9 mouse cellular contexts compared by ENCODE assay signal in the genomic region with DNA sequence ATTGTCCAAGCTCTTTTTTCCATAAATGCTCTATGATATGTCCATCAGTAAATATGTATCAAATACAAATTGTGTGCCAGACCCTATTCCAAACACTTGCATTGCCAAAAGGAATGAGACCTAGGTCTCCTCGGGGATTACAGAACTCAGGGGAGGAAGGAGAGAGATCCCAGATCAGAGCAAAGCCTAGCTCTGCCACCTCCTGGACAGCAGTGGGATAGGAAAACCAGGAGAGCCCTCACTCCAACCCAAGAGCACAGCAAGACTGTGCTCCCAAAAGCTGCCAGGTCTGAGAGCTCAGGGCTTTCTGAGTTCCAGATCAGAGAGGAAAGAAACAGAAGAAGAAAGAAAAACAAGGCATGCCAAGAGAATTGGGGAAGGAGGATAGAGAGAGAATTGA. TPM values are rescaled to one million over a fixed set of nuclear protein-coding genes. Genes with fewer than 3 reads are reported as not detected.
DNase-seq lines count a peak whose midpoint lies in the region; ATAC-seq and TF ChIP-seq lines count a peak whose summit lies in the region.
"Had no signal": no experiment of that assay in that cellular context is flagged by ENCODE, and none has a peak within 500 bp of the region (broad histone marks: within the 10 kb centered on the region; RNA-seq: fewer than 3 reads in every experiment).

No protein-coding gene starts in this region.

- TF ChIP-seq CTCF in liver, adult 2 months (IDR thresholded peaks at IDR 0.05; ENCODE audit: low read depth, low read length): peak; percentile 70
- TF ChIP-seq CTCF in lung, embryonic 14.5 days (IDR thresholded peaks at IDR 0.05; ENCODE audit: low read depth): peak; percentile 60

- H3K27me3 ChIP-seq in embryonic facial prominence, embryonic 11.5 days (ENCODE audit: control insufficient read depth, insufficient read depth, low read length): no peaks in the 10 kb centered on the region
- 0 out of 2 replicates have a peak, but pooled peaks cover 4% of the 10 kb centered on the region for H3K27me3 ChIP-seq in embryonic facial prominence, embryonic 10.5 days (replicated peaks; ENCODE audit: low read depth, poor library complexity, severe bottlenecking)
- no peaks in the 10 kb centered on the region for H3K27me3 ChIP-seq in liver, adult 2 months (ENCODE audit: control insufficient read depth, insufficient read depth, low read length)
- no peaks in the 10 kb centered on the region for H3K27me3 ChIP-seq in liver, embryonic 11.5 days (replicated peaks; ENCODE audit: control insufficient read depth, insufficient read depth, low read length)
- no peaks in the 10 kb centered on the region for H3K27me3 ChIP-seq in lung, embryonic 14.5 days (ENCODE audit: insufficient read depth, low read length)
- H3K27me3 ChIP-seq: neural tube, embryonic 13.5 days had no signal

- no peaks in the 10 kb centered on the region for H3K36me3 ChIP-seq in embryonic facial prominence, embryonic 11.5 days (replicated peaks; ENCODE audit: control insufficient read depth, insufficient read depth, low read depth, low read length)
- no peaks in the 10 kb centered on the region for H3K36me3 ChIP-seq in embryonic facial prominence, embryonic 10.5 days (replicated peaks)
- no peaks in the 10 kb centered on the region for H3K36me3 ChIP-seq in liver, adult 2 months (ENCODE audit: control insufficient read depth, insufficient read depth, low read length)
- H3K36me3 ChIP-seq in liver, embryonic 11.5 days (ENCODE audit: control insufficient read depth, insufficient read depth, low read length): no peaks in the 10 kb centered on the region
- no peaks in the 10 kb centered on the region for H3K36me3 ChIP-seq in lung, embryonic 14.5 days (ENCODE audit: insufficient read depth)
- H3K36me3 ChIP-seq: neural tube, embryonic 13.5 days had no signal

- no peak overlapping the region for H3K4me2 ChIP-seq in embryonic facial prominence, embryonic 11.5 days (ENCODE audit: low read depth, low read length)
- no peak overlapping the region for H3K4me2 ChIP-seq in liver, embryonic 11.5 days
- H3K4me2 ChIP-seq in lung, embryonic 14.5 days: no peak overlapping the region
- H3K4me2 ChIP-seq: neural tube, embryonic 13.5 days had no signal

- WGBS in embryonic facial prominence, embryonic 11.5 days: 20% methylated on average over 1 of the region's 1 CpGs
- WGBS in embryonic facial prominence, embryonic 10.5 days: 19% methylated on average over 1 of the region's 1 CpGs
- WGBS in liver, adult 2 months: 0% methylated on average over 1 of the region's 1 CpGs
- WGBS in liver, embryonic 11.5 days: 13% methylated on average over 1 of the region's 1 CpGs
- WGBS in lung, embryonic 14.5 days: 4% methylated on average over 1 of the region's 1 CpGs

- no peaks in the 10 kb centered on the region for H3K9me3 ChIP-seq in embryonic facial prominence, embryonic 11.5 days (replicated peaks; ENCODE audit: control insufficient read depth, low read length)
- H3K9me3 ChIP-seq in embryonic facial prominence, embryonic 10.5 days: no peaks in the 10 kb centered on the region
- H3K9me3 ChIP-seq in liver, embryonic 11.5 days (ENCODE audit: control insufficient read depth, low read length): no peaks in the 10 kb centered on the region
- no peaks in the 10 kb centered on the region for H3K9me3 ChIP-seq in lung, embryonic 14.5 days (ENCODE audit: low read depth, low read length)
- H3K9me3 ChIP-seq: neural tube, embryonic 13.5 days had no signal

- no peak for TF ChIP-seq POLR2A in liver, adult 2 months (IDR thresholded peaks at IDR 0.05; ENCODE audit: extremely low read depth, insufficient read depth, low read length)

- H3K79me2 ChIP-seq in liver, adult 2 months (ENCODE audit: control insufficient read depth, insufficient read depth, low read length): no peaks in the 10 kb centered on the region

- DNase-seq in embryonic facial prominence, embryonic 11.5 days (ENCODE audit: low spot score): peak; percentile 37
- DNase-seq in embryonic facial prominence, embryonic 10.5 days (ENCODE audit: low spot score): no peak
- peak; percentile 28 for DNase-seq in liver, adult 2 months (ENCODE audit: extremely low read depth, low read depth, low spot score)
- DNase-seq in liver, embryonic 11.5 days (ENCODE audit: low spot score): no peak
- DNase-seq in ZHBTc4 (ENCODE audit: low read depth, low spot score): peak; percentile 74
- peak; percentile 62 for DNase-seq in lung, embryonic 14.5 days
- no peak for DNase-seq in frontal cortex, postnatal 36 days (ENCODE audit: low spot score in 2 of 2)
- no peak for DNase-seq in B cell, adult 2 months

- H3K4me1 ChIP-seq in embryonic facial prominence, embryonic 11.5 days (ENCODE audit: control insufficient read depth, insufficient read depth, low read length): no peaks in the 10 kb centered on the region
- H3K4me1 ChIP-seq in embryonic facial prominence, embryonic 10.5 days: peaks cover 8% of the 10 kb centered on the region; the same call in 1 of the 2 replicates
- H3K4me1 ChIP-seq in liver, adult 2 months (ENCODE audit: control insufficient read depth, insufficient read depth, low read length): no peaks in the 10 kb centered on the region
- no peaks in the 10 kb centered on the region for H3K4me1 ChIP-seq in liver, embryonic 11.5 days (replicated peaks; ENCODE audit: control insufficient read depth, insufficient read depth, low read length)
- no peaks in the 10 kb centered on the region for H3K4me1 ChIP-seq in lung, embryonic 14.5 days (ENCODE audit: insufficient read depth)
- H3K4me1 ChIP-seq: neural tube, embryonic 13.5 days had no signal

- ATAC-seq in embryonic facial prominence, embryonic 11.5 days (replicated peaks; ENCODE audit: insufficient number of reproducible peaks, low FRiP score, low TSS enrichment, low read depth): no peak
- ATAC-seq in liver, embryonic 11.5 days (replicated peaks; ENCODE audit: low FRiP score): no peak
- ATAC-seq in lung, embryonic 14.5 days (ENCODE audit: insufficient read depth): no peak; the same call in 1 of the 2 replicates

- H3K27ac ChIP-seq in embryonic facial prominence, embryonic 11.5 days (replicated peaks; ENCODE audit: low read depth, low read length): no peak overlapping the region
- no peak overlapping the region for H3K27ac ChIP-seq in embryonic facial prominence, embryonic 10.5 days (replicated peaks)
- no peak overlapping the region for H3K27ac ChIP-seq in liver, adult 2 months (replicated peaks; ENCODE audit: insufficient read depth, low read depth, low read length)
- no peak overlapping the region for H3K27ac ChIP-seq in liver, embryonic 11.5 days (ENCODE audit: low read depth, low read length)
- H3K27ac ChIP-seq in lung, embryonic 14.5 days (ENCODE audit: low read depth): no peak overlapping the region
- H3K27ac ChIP-seq: neural tube, embryonic 13.5 days had no signal

- H3K9ac ChIP-seq in embryonic facial prominence, embryonic 11.5 days (replicated peaks; ENCODE audit: low read length): no peak overlapping the region
- H3K9ac ChIP-seq in liver, adult 2 months (ENCODE audit: low read depth, low read length): no peak overlapping the region
- no peak overlapping the region for H3K9ac ChIP-seq in liver, embryonic 11.5 days (ENCODE audit: low read depth, low read length)
- no peak overlapping the region for H3K9ac ChIP-seq in lung, embryonic 14.5 days
- H3K9ac ChIP-seq: neural tube, embryonic 13.5 days had no signal

- no peak overlapping the region for H3K4me3 ChIP-seq in embryonic facial prominence, embryonic 11.5 days (ENCODE audit: low read depth, low read length)
- no peak overlapping the region for H3K4me3 ChIP-seq in embryonic facial prominence, embryonic 10.5 days
- H3K4me3 ChIP-seq in liver, adult 2 months (ENCODE audit: insufficient read depth, low read depth, low read length): no peak overlapping the region
- H3K4me3 ChIP-seq in liver, embryonic 11.5 days (ENCODE audit: low read depth, low read length): no peak overlapping the region
- H3K4me3 ChIP-seq in lung, embryonic 14.5 days (ENCODE audit: low read depth, low read length): no peak overlapping the region
- H3K4me3 ChIP-seq: neural tube, embryonic 13.5 days had no signal

RNA-seq across cellular contexts. Expression of a gene that starts 1.2 kb away (rescaled TPM):
- polyA plus RNA-seq in embryonic facial prominence, embryonic 11.5 days (2014; fragmentation: Nextera tagmentation; extraction: Ambion mirVana): not detected in 2 replicates
- polyA plus RNA-seq in embryonic facial prominence, embryonic 10.5 days (2016; fragmentation: Nextera tagmentation; extraction: Ambion mirVana): not detected in 2 replicates
- total RNA-seq in liver, adult 2 months (2014; rRNA removed): not detected in 2 replicates
- not detected in 2 replicates for polyA plus RNA-seq in liver, adult 2 months (2012; rRNA removed)
- polyA plus RNA-seq in liver, embryonic 11.5 days (2014; fragmentation: Nextera tagmentation; extraction: Ambion mirVana): not detected in 2 replicates
- not detected in 2 replicates for polyA plus RNA-seq in lung, embryonic 14.5 days (2014; fragmentation: Nextera tagmentation; extraction: Ambion mirVana)
- polyA plus RNA-seq: neural tube, embryonic 13.5 days had no signal

RNA-seq across cellular contexts. Expression of a gene that starts 21.1 kb away (rescaled TPM):
- 133 and 139 TPM in 2 replicates for polyA plus RNA-seq in embryonic facial prominence, embryonic 11.5 days (2014; fragmentation: Nextera tagmentation; extraction: Ambion mirVana)
- polyA plus RNA-seq in embryonic facial prominence, embryonic 10.5 days (2016; fragmentation: Nextera tagmentation; extraction: Ambion mirVana): 97.5 and 111 TPM in 2 replicates
- 125 and 126 TPM in 2 replicates for total RNA-seq in liver, adult 2 months (2014; rRNA removed)
- 194 and 308 TPM in 2 replicates for polyA plus RNA-seq in liver, adult 2 months (2012; rRNA removed)
- polyA plus RNA-seq in liver, embryonic 11.5 days (2014; fragmentation: Nextera tagmentation; extraction: Ambion mirVana): 44.3 and 49.3 TPM in 2 replicates
- polyA plus RNA-seq in lung, embryonic 14.5 days (2014; fragmentation: Nextera tagmentation; extraction: Ambion mirVana): 87.0 and 94.3 TPM in 2 replicates

RNA-seq across cellular contexts. Expression of a gene that starts 22.9 kb away (rescaled TPM):
- 15.8 and 18.0 TPM in 2 replicates for polyA plus RNA-seq in embryonic facial prominence, embryonic 11.5 days (2014; fragmentation: Nextera tagmentation; extraction: Ambion mirVana)
- polyA plus RNA-seq in embryonic facial prominence, embryonic 10.5 days (2016; fragmentation: Nextera tagmentation; extraction: Ambion mirVana): 15.6 and 17.7 TPM in 2 replicates
- 9.7 and 10.1 TPM in 2 replicates for total RNA-seq in liver, adult 2 months (2014; rRNA removed)
- polyA plus RNA-seq in liver, adult 2 months (2012; rRNA removed): 7.9 and 10.4 TPM in 2 replicates
- 11.1 and 13.4 TPM in 2 replicates for polyA plus RNA-seq in liver, embryonic 11.5 days (2014; fragmentation: Nextera tagmentation; extraction: Ambion mirVana)
- 10.3 and 12.0 TPM in 2 replicates for polyA plus RNA-seq in lung, embryonic 14.5 days (2014; fragmentation: Nextera tagmentation; extraction: Ambion mirVana)

RNA-seq across cellular contexts. Expression of a gene that starts 56.3 kb away (rescaled TPM):
- polyA plus RNA-seq in embryonic facial prominence, embryonic 11.5 days (2014; fragmentation: Nextera tagmentation; extraction: Ambion mirVana): 1.0 and 1.2 TPM in 2 replicates
- polyA plus RNA-seq in embryonic facial prominence, embryonic 10.5 days (2016; fragmentation: Nextera tagmentation; extraction: Ambion mirVana): 0.62 and 0.64 TPM in 2 replicates
- 0.92 and 1.8 TPM in 2 replicates for total RNA-seq in liver, adult 2 months (2014; rRNA removed)
- 0.55 and 0.72 TPM in 2 replicates for polyA plus RNA-seq in liver, adult 2 months (2012; rRNA removed)
- 0.16 and 0.33 TPM in 2 replicates for polyA plus RNA-seq in liver, embryonic 11.5 days (2014; fragmentation: Nextera tagmentation; extraction: Ambion mirVana)
- 4.4 and 5.4 TPM in 2 replicates for polyA plus RNA-seq in lung, embryonic 14.5 days (2014; fragmentation: Nextera tagmentation; extraction: Ambion mirVana)

Comparison
In these comparisons a context has a peak if more than half of its experiments do, and no peak if none do; other contexts are left out.
1. DNase-seq: peak in embryonic facial prominence, embryonic 11.5 days (single experiment), liver, adult 2 months (single experiment), ZHBTc4 (single experiment) and lung, embryonic 14.5 days (single experiment); none in embryonic facial prominence, embryonic 10.5 days (single experiment), liver, embryonic 11.5 days (single experiment), frontal cortex, postnatal 36 days (0 of 2) and B cell, adult 2 months (0 of 2).